Mouse (Mus musculus): ENCODE measurements around the gene Sigmar1.
A peak's percentile ranks its signal among the peaks of the same experiment; 100 is the strongest.

Sigmar1 gene

DNA sequence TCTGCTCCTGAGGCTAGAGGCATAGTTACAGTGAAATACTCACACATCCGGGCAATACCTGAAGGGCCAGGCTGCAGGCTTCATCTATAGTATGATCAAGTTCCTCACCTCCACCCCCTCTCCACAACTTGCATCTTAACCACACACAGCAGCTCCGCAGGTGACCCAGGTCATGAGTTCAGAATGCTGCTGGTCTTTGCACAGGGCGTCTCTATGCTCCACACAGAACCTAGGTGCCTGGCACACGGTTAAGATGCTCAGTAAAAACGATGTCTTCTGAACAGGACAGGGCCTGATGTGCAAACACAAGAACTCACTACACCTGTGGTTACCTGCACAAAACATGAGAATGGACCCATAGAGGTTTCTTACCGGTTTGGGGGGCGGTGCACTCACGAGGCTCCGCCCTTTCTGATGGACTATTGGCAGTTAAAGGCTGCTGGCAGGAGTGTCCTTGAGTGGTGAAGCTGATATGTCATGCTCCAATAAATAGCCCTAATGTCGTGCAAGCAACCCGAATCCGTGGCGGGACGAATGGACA, 1.1 kb downstream of the Sigmar1 start, which contains the start of gene Galt:
Galt (plus strand) TSS at position 432 of the 541 bp plus-strand sequence.
- DNase-seq, result no peak

DNA sequence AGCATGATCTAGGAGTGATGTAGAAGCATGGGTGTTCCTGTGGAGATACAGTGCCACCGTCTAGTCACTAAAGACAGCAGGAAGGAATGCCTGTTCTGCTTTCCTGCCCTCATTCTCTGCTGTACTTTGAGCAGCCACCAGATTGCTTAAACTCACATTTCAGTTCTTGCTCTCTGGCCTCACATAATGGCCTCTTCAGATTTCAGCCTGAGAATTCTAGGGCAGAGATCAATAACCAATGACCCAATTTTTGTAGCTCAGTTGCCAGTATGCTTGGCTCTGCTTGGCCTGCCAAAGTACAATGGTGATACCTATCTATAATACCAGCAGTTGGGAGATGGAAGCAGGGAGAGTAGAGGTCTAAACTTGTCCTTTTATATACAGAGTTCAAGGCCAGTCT, 10.9 kb downstream of the Sigmar1 start:
- no peak for DNase-seq

DNA sequence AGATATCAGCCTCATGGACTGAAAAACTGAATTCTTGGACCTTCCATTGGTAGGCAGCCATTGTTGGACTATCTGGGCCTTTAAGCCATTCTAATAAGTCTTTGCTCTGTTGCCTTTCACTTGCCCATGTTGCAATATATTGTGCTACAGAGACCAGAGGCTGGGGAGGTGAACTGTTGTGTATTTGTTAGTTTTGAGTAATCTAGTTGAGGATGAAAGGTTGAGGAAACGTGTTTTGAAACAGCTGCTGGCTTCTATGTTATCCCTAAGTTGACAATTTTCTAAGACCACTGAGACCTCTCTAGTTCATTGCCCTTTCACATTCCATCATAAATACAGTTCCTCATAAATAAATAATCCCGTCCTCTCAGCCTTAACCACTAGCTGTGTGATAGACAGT, 11.8 kb downstream of the Sigmar1 start:
- no peak for DNase-seq

DNA sequence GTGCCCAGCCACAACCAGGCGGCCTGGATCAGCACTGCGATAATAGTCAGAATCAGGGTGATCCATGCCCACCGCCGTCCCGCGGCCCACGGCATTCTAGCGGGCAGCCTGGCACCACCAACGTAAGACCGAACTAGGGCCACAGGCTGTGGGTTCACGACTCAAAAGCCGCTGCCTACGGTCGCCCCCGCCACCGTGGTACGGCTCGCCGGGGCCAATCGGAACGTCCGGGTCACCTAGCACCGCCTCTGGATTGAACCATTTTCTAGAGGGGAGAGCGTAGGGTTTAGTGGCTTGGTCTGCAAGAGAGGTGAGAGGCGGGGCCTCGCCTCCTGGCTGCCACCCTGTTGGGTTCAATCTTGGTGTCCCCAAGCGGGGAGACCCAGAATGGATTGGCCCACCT, 14.8 kb downstream of the Sigmar1 start:
- peak; percentile 97 for DNase-seq

DNA sequence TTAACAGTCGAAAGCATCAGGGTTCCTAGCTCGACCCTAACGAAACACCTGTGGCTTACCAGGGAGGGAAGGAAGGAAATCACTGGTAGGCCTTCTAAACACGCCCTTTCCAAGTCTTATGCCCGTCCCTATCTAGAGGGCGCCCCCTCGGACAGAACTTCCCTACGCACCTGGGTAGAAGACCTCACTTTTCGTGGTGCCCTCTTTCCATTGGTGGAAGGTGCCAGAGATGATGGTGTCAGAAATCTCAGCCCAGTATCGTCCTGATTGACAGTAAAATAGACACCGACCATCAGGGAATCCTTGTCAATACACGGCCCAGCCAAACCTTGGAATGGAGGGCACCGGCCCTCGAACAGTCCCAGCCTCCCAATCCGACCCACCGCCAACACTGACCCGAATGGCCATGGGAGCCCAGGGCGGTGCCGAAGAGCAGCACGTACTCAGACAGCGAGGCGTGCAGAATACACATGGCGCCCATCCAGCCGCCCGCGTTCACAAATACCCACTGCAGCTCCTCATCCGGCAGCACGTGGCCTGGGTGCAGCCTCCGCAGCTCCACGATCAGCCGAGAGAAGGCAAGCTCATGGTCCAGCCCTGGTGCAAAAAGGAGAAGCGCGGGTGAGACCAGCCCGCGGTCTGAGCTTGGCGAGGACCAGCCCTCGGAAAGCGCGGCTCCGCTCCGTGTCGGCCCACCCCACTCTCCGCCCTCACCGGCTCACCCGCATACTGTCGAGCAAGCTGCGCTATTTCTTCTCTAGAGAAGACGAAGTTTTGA, 15.4 kb downstream of the Sigmar1 start:
- peak; percentile 33 for DNase-seq

DNA sequence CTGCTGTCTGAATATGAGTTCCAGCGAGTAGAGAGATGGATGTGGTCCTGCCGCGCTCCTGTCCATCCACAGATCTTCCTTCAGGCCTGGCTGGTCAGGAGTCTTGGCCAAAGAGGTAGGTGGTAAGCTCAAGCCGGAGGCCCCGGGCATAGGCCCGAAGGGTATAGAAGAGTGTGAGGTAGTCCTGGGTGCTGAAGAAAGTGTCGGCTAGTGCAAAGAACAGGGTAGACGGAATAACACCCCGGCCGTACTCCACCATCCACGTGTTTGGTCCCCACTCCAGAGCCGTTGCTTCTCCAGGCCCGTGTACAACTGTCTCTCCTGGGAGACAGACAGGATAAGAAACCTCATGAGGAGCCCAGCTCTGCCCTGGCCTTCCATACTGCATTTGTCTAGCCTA, 16.7 kb downstream of the Sigmar1 start:
- DNase-seq, result no peak

DNA sequence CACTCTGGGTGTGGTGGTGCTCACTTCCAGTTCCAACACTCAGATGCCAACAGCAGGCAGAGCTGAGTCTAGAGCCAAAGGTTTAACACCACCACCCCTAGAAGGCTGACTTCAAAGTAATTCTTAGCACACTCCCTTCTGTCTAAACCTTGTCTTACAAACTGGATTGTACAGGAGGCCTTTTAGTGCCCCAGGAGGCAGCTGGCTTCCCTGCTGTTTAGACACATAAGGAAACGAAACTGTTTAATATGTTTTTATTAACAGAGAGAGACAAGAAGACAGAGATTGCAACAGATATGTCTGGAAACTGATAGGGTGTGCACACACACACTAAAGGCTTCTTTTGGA, 17.7 kb downstream of the Sigmar1 start:
- no peak for DNase-seq

DNA sequence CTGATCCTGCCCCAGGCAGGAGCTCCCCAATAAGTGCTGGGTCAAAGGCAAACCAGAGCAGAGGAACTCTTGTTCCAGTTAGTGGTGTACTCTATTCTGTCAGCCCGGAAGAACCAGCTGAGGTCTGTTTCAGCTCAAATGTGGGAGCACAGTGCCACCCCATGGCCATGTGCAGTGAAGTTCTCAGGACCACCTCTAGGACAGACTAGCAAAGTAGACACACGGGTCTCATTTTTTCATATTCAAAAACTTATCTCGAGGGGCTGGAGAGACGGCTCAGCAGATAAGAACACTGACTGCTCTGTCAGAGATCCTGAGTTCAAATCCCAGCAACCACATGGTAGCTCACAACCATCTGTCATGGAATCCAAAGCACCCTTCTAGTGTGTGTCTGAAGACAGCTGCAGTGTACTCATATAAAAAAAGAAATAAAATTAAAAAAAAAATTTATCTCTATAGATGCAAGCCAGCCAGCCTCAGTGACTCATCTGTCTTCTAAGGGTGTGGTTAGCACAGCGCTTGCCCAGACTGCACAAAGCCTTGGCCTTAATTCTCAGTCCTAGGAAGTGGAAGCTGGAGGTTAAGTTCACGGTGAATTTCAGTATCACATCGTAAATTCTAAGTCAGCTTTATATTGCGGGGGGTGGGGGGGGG, 18.2 kb downstream of the Sigmar1 start:
- peak; percentile 79 for DNase-seq

DNA sequence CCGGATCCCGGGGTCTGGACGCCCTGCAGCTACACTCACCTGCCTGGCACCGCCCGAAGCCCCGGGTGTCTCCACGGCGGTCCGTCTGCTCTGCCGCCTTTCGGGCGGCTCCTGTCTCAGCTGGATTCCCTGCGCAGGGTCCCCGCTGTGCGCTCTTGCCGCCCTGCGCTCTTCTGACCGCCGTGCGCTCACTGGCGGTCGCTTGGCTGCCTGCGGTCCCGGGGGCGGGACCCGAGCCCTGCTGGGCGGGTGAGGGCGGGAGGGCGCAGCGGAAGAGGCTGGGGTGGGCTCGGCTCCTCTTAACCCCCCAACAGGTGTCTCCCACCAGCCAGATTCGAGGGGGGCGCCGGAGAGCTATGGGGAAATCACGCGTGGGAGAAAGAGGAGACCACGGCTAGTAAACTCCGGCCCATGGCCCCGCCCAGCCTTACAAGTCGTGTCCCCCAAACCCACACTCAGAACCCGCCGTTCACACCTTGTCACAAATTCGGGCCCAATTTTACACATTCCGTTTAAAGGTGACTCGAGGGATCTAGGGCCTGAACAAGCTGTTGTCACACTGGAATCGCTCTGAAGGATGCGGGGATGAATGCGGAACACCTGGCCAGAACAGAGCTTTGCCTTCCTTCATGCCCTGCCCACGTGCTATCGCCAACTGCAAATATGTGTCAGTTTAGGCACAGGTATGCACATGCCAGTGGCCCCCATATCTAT, 24.7 kb downstream of the Sigmar1 start, which contains the start of gene Arid3c:
Arid3c (minus strand) TSS at position 91 of the 714 bp plus-strand sequence.
- DNase-seq, result peak; percentile 65

DNA sequence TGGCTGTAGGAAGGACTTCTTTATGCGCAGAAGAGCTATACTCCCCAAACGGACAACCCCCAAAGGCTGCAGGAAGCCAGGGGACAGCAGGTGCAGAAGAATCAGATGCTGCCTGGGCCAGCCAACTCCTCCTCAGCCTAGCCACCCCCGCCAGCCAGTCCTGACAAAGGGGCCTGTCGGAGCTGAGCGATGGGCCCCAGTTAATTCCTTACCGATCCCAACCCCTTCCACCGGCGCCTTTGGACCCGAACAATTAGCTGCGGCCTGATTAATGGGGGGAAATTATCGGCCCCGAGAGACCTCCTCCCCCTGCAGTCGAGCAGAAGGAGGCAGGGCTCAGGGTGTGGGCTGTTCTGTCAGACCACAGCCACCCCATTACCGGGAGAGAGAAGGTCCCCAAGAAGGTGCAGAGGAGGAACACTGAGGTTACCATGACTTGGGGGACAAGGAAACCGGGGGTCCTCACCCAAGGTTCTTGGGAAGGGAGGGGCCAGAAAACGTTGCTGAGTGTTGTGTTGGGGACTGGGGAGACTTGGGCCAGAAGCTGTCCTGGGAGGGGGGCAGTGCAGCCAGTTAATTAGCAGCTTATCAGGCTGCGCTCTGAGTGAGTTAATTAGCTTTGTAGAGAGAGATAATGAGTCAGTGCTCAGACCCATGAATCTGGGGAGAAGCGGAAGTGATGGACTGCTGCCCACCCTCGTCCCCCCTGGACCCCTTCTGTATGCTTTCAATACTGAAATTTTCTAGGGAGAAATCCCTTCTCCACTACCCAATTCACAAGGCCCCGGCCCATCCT, 28.9 kb downstream of the Sigmar1 start:
- DNase-seq, result peak; percentile 46

DNA sequence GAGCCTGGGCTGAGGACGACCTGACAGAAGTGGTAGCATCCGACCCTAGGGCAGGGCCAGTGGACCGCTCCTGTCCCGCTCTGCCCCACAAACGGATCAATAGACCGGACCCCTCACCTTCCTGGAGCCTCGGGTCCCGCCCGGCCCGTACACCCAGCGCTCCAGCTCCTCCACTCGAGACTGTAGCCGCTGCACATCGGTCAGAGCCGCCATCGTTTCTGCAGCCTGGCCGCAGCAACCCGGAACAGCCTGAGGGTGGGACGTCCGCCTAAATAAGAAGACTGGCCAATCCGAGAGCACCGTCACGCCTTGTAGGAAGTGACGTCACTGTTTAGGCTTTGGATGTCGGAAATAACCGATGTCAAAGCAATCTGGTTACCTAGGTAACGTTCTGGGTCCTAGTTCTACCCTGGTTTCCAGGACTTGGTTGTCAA, 33.0 kb downstream of the Sigmar1 start, which contains the start of gene Dctn3:
Dctn3 (minus strand) TSS at position 253 of the 434 bp plus-strand sequence.
- DNase-seq, result peak; percentile 97

DNA sequence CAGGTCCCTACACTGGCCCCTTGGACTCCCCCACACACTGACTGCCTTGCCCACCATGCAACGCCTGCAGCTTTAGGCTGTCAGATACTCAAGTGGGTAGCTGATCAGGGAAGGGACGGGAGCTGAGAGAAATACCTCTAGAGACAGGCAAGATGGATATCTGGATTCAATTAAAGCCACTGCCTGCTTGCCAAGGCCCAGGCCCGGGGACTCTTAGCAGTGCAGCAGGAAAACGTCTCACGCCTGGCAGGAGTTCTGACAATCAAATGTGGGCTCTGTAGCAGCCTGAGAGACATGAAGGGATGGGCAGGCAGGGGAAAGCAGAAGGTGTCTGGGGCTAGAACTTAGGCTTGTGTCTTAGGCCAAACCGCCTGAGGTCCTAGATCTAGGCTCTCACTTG, 39.1 kb downstream of the Sigmar1 start:
- no peak for DNase-seq

DNA sequence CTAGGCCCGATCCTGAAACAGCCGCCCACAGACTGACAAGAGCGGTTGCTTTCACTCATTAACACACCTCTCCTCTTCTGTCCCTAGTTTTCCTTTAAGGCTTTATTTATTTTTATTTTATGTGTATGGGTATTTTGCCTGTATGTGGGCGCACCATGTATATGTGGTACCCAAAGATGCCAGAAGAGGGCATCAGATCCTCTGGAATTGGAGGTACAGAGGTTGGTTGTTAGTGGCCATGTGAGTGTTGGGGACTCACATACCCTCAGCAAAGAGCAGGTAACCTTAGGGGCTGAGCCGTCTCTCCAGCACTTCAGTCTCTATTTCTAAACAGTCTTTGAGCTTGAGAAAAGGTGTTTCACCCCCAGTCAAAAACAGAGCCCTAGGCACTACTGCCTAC, 40.4 kb downstream of the Sigmar1 start:
- no peak for DNase-seq

DNA sequence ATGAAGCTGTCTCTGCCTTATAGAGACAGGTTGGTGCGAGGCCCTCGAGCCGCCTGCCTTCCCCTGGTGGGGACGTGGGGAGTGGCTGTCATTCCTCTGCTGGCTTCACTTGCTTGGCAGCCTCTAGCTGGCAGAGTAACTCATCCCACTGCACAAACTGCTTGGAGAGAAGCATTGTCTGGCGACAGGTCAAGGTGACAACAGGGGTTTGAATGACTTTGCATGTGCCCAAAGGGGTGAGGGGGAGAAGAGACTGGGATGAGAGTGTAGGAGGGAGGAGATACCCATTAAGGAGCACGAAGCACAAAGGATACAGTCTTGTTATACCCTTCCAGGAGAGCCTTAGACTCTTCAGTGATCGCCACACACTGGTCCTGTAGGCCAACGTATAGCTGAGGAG, 40.9 kb downstream of the Sigmar1 start:
- DNase-seq, result no peak

DNA sequence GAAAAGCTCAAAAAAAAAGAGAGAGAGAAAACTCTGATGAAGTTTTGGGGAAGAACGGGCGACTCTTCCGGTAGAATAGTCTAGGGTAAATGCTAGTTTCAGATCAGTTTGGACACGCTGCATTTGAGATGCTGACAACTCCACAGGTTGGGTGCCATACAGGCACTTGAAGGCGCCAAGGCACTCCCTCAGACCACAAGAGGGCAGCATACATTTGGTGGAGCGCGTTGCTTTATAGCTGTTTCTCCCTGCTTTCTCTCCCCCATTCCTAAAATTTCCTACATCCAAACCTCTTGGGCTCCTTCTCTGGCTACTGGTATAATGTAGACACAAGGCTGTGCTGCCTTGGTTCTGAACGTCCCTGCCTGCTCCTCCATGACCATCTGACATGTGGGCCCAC, 41.7 kb downstream of the Sigmar1 start:
- DNase-seq, result peak; percentile 86

DNA sequence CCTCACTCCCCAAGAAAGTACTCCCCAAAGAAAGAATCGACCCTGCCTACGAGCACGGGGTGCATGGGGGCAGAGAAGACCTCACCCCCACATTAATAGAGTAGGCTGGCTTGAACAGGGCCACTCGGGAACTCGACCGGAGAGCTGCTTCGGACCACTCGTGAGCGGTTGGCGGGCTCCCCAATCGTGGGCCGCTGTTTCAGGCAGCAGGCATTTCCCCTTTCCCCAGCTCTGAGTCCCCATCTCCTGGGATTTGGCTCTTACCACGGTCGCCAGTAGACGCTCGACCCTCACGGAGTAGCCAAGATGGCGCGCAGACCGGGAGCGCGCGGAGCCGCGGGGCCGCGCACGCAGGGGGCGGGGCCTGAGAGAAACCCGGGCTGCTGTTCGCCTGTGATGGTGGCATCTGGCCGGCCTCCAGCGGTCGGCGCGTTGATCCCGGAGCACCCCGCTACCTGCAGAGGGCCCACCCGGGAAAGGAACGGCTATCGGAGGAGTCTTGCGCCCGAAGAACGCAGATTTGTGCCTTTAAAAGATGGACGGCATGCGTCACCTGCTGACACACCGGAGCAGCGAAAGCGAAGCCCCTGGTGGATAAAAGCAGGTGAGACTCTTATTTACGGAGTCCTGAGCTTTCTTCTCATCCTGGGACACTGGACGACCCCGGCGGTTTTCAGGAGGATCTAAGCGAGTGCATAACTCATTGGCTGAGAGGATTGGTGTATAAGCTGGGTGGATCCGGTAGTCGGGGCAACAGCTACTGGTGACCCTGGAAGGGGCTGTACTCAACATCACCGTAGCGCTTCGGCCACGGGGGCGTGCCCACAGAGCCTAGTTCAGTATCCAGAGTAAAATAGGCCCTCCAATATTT, 42.5 kb downstream of the Sigmar1 start, which contains the start of gene Rpp25l:
Rpp25l (minus strand) TSS at position 338 of the 871 bp plus-strand sequence.
- peak; percentile 91 for DNase-seq

DNA sequence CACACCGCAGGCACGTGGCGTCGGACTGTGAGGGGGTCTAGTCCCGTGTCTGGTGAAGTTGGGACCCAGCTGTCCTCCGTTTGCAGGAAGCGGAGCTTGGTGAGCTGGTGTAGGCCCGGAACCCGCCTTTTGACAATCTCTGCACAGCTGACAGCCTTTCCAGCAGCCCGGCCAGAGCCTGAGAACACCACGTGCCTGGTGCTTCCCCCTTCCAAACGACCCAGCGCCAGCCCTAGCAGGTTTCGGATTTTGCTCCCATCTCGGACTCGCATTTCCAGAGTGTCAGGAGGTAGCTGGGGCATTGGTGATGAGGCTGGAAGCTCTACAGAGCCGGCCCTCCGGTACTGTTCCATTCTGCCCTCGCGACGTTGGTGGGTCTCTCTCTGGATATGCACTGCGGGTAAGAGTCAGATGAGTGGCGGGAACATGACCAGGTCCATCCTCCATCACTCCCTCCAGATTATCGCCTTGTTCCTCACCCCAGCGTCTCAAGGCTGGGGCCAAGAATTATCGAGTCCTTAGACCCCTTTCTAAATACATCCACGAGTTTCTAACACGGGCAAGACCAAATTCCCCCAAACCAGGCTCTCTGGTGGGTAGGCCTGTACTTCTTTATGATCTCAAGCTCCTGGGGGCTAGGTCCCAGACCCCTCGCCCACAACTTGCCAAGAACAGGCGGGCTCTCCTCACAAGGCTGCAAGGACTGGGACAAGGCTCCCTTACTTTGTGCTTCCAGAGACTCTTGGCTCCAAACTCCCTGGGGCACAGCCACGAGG, 43.3 kb downstream of the Sigmar1 start:
- no peak for DNase-seq

DNA sequence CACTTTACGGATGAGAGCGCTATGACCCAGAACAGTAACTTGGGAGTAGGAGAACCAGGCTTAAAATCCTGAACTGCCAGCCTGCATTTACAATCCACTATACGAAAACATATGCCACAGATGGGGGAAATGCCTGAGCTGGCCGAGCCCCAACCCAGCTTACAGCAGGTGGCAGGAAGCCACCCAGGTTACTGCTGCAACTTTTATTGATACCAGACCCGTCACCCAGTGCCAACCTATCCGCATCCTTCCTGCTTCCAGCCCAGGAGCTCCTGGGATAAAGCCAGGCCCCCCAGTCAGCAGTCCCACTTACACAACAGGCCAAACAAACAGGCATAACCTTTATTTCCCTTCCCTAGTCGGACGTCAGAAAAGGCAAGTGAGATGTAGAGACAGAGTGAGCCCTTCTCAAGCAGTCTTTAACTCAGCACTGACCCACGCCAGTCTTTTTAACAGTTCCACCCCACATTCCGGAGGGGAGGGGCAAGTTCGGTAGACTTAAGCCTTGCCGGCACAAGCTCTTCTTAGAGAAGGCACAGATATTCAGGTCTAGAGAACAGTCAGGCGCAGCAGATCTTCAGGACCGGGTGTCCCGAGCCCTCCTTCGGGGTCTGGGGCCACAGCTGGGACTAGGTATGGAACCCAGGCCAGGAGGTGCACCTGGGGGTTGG, 44.1 kb downstream of the Sigmar1 start:
- no peak for DNase-seq

DNA sequence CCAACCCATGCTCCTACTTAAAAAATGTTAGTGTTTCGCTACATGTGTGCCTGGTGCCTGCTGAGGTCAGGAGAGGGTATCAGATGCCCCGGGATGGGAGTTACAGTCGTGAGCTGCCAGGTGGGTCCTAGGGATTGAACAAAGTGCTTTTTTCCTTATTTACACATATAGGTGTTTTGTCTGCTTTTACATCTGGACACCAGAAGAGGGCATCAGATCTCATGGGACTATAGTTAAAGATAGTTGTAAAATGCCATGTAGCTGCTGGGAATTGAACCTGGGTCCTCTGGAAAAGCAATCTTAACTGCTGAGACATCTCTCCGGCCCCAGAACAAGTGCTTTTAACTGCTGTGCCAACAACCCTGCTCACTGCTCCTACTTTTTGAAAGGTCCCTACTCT, 45.7 kb downstream of the Sigmar1 start:
- no peak for DNase-seq

DNA sequence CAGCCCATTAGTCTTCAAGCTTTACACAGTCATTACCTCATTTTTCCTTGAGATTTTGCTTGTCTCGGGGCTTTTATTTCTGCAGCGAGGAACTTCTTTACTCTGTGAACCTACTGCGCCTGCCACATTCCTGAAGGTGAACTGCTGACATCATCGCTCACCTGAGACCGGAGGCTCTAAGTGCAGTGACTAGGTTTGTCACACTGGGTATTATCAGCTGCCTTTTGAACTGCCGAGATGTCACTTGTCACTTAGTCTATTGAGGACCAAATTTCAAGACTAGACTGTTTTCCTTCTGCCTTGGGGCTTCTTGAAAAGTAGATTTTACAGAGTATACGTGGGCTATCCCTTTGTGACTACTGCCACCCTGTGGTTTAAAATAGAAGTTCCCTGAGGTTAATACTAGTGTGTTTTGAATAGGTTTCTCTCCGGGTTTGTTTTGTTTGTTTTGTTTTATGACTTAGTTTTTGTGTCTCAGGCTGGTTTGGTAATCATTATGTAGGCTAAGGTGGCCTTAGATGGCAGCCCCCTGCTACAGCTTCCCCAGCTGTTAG, 47.7 kb downstream of the Sigmar1 start:
- DNase-seq, result peak; percentile 80

Measured in embryo, embryonic 11 days (tissue).